Mouse (Mus musculus): ENCODE results near the gene Mmp9. TPM values are rescaled to one million over a fixed set of nuclear protein-coding genes. Genes with fewer than 3 reads are reported as not detected.

The Mmp9 gene
- polyA plus RNA-seq, 1 experiment, result 5.8 TPM

- TF ChIP-seq CTCF (IDR thresholded peaks at IDR 0.05; ENCODE audit: low read depth, low read length) (no peak), EP300 (IDR thresholded peaks at IDR 0.05; ENCODE audit: insufficient read depth, low read depth, low read length) (no peak), POLR2A (IDR thresholded peaks at IDR 0.05; ENCODE audit: insufficient read depth, low read length) (no peak)
- H3K36me3 ChIP-seq (ENCODE audit: control insufficient read depth, insufficient read depth, low read length, poor library complexity, severe bottlenecking), result peaks cover 36% of the 10 kb centered on the region
- H3K9me3 ChIP-seq (replicated peaks; ENCODE audit: control insufficient read depth, insufficient read depth, low read length, poor library complexity, severe bottlenecking), result peaks cover 6% of the 10 kb centered on the region
- no peak overlapping the region for H3K27ac ChIP-seq (ENCODE audit: insufficient read depth, low read length)
- H3K4me1 ChIP-seq (ENCODE audit: control insufficient read depth, insufficient read depth, low read length), result no peaks in the 10 kb centered on the region
- no peak overlapping the region for H3K9ac ChIP-seq (ENCODE audit: low read depth, poor library complexity, severe bottlenecking)
- H3K4me3 ChIP-seq (ENCODE audit: low read depth, low read length), result no peak overlapping the region
- no peaks in the 10 kb centered on the region for H3K27me3 ChIP-seq (ENCODE audit: control insufficient read depth, insufficient read depth, low read length, poor library complexity, severe bottlenecking)
These were observed 37.1 kb upstream of the Mmp9 start for GRCm38 (mm10) chr2:164903496-164903895.

GRCm38 (mm10) chr2:164906071-164906470 is 34.5 kb upstream of the Mmp9 start:
- H3K27me3 ChIP-seq (ENCODE audit: control insufficient read depth, insufficient read depth, low read length, poor library complexity, severe bottlenecking), result no peaks in the 10 kb centered on the region
- H3K4me3 ChIP-seq (ENCODE audit: low read depth, low read length), result no peak overlapping the region
- H3K4me1 ChIP-seq (ENCODE audit: control insufficient read depth, insufficient read depth, low read length), result no peaks in the 10 kb centered on the region
- peaks cover 37% of the 10 kb centered on the region for H3K36me3 ChIP-seq (ENCODE audit: control insufficient read depth, insufficient read depth, low read length, poor library complexity, severe bottlenecking)
- no peak overlapping the region for H3K27ac ChIP-seq (ENCODE audit: insufficient read depth, low read length)
- peaks cover 6% of the 10 kb centered on the region for H3K9me3 ChIP-seq (replicated peaks; ENCODE audit: control insufficient read depth, insufficient read depth, low read length, poor library complexity, severe bottlenecking)
- TF ChIP-seq POLR2A (IDR thresholded peaks at IDR 0.05; ENCODE audit: insufficient read depth, low read length), result no peak
- TF ChIP-seq EP300 (IDR thresholded peaks at IDR 0.05; ENCODE audit: insufficient read depth, low read depth, low read length), result no peak
- peak; percentile 14 for TF ChIP-seq CTCF (IDR thresholded peaks at IDR 0.05; ENCODE audit: low read depth, low read length)
- H3K9ac ChIP-seq (ENCODE audit: low read depth, poor library complexity, severe bottlenecking), result no peak overlapping the region

- Histone ChIP-seq H3K36me3 (ENCODE audit: control insufficient read depth, insufficient read depth, low read length, poor library complexity, severe bottlenecking) (peaks cover 37% of the 10 kb centered on the region), H3K9me3 (replicated peaks; ENCODE audit: control insufficient read depth, insufficient read depth, low read length, poor library complexity, severe bottlenecking) (peaks cover 6% of the 10 kb centered on the region), H3K4me3 (ENCODE audit: low read depth, low read length) (no peak overlapping the region), H3K4me1 (ENCODE audit: control insufficient read depth, insufficient read depth, low read length) (no peaks in the 10 kb centered on the region), H3K27ac (ENCODE audit: insufficient read depth, low read length) (no peak overlapping the region), H3K9ac (ENCODE audit: low read depth, poor library complexity, severe bottlenecking) (no peak overlapping the region), H3K27me3 (ENCODE audit: control insufficient read depth, insufficient read depth, low read length, poor library complexity, severe bottlenecking) (no peaks in the 10 kb centered on the region)
- TF ChIP-seq POLR2A (IDR thresholded peaks at IDR 0.05; ENCODE audit: insufficient read depth, low read length) (no peak), CTCF (IDR thresholded peaks at IDR 0.05; ENCODE audit: low read depth, low read length) (no peak), EP300 (IDR thresholded peaks at IDR 0.05; ENCODE audit: insufficient read depth, low read depth, low read length) (no peak)
These were observed 33.1 kb upstream of the Mmp9 start for GRCm38 (mm10) chr2:164907511-164907910.

- Histone ChIP-seq H3K4me3 (ENCODE audit: low read depth, low read length) (no peak overlapping the region), H3K27ac (ENCODE audit: insufficient read depth, low read length) (no peak overlapping the region), H3K4me1 (ENCODE audit: control insufficient read depth, insufficient read depth, low read length) (no peaks in the 10 kb centered on the region), H3K9ac (ENCODE audit: low read depth, poor library complexity, severe bottlenecking) (no peak overlapping the region), H3K36me3 (ENCODE audit: control insufficient read depth, insufficient read depth, low read length, poor library complexity, severe bottlenecking) (peaks cover 35% of the 10 kb centered on the region), H3K27me3 (ENCODE audit: control insufficient read depth, insufficient read depth, low read length, poor library complexity, severe bottlenecking) (no peaks in the 10 kb centered on the region), H3K9me3 (replicated peaks; ENCODE audit: control insufficient read depth, insufficient read depth, low read length, poor library complexity, severe bottlenecking) (peaks cover 6% of the 10 kb centered on the region)
- no peak for TF ChIP-seq CTCF (IDR thresholded peaks at IDR 0.05; ENCODE audit: low read depth, low read length)
- TF ChIP-seq POLR2A (IDR thresholded peaks at IDR 0.05; ENCODE audit: insufficient read depth, low read length), result no peak
- no peak for TF ChIP-seq EP300 (IDR thresholded peaks at IDR 0.05; ENCODE audit: insufficient read depth, low read depth, low read length)
These were observed 32.6 kb upstream of the Mmp9 start for GRCm38 (mm10) chr2:164908011-164908410.

GRCm38 (mm10) chr2:164909100-164909499 is 31.5 kb upstream of the Mmp9 start:
- Histone ChIP-seq H3K27me3 (ENCODE audit: control insufficient read depth, insufficient read depth, low read length, poor library complexity, severe bottlenecking) (no peaks in the 10 kb centered on the region), H3K9ac (ENCODE audit: low read depth, poor library complexity, severe bottlenecking) (no peak overlapping the region), H3K9me3 (replicated peaks; ENCODE audit: control insufficient read depth, insufficient read depth, low read length, poor library complexity, severe bottlenecking) (peaks cover 6% of the 10 kb centered on the region), H3K36me3 (ENCODE audit: control insufficient read depth, insufficient read depth, low read length, poor library complexity, severe bottlenecking) (peaks cover 34% of the 10 kb centered on the region), H3K4me3 (ENCODE audit: low read depth, low read length) (no peak overlapping the region), H3K27ac (ENCODE audit: insufficient read depth, low read length) (no peak overlapping the region), H3K4me1 (ENCODE audit: control insufficient read depth, insufficient read depth, low read length) (no peaks in the 10 kb centered on the region)
- TF ChIP-seq CTCF (IDR thresholded peaks at IDR 0.05; ENCODE audit: low read depth, low read length) (no peak), EP300 (IDR thresholded peaks at IDR 0.05; ENCODE audit: insufficient read depth, low read depth, low read length) (no peak), POLR2A (IDR thresholded peaks at IDR 0.05; ENCODE audit: insufficient read depth, low read length) (no peak)

GRCm38 (mm10) chr2:164909542-164909941 is 31.0 kb upstream of the Mmp9 start:
- no peak overlapping the region for H3K4me3 ChIP-seq (ENCODE audit: low read depth, low read length)
- no peak overlapping the region for H3K27ac ChIP-seq (ENCODE audit: insufficient read depth, low read length)
- peaks cover 31% of the 10 kb centered on the region for H3K36me3 ChIP-seq (ENCODE audit: control insufficient read depth, insufficient read depth, low read length, poor library complexity, severe bottlenecking)

More at GRCm38 (mm10) chr2:164909542-164909941, 31.0 kb upstream of the Mmp9 start:
- H3K27me3 ChIP-seq (ENCODE audit: control insufficient read depth, insufficient read depth, low read length, poor library complexity, severe bottlenecking), result no peaks in the 10 kb centered on the region
- peaks cover 6% of the 10 kb centered on the region for H3K9me3 ChIP-seq (replicated peaks; ENCODE audit: control insufficient read depth, insufficient read depth, low read length, poor library complexity, severe bottlenecking)
- TF ChIP-seq EP300 (IDR thresholded peaks at IDR 0.05; ENCODE audit: insufficient read depth, low read depth, low read length) (no peak), CTCF (IDR thresholded peaks at IDR 0.05; ENCODE audit: low read depth, low read length) (peak; percentile 27), POLR2A (IDR thresholded peaks at IDR 0.05; ENCODE audit: insufficient read depth, low read length) (no peak)
- peak overlapping the region; percentile 95; the same call in 1 of the 2 replicates for H3K9ac ChIP-seq (ENCODE audit: low read depth, poor library complexity, severe bottlenecking)
- H3K4me1 ChIP-seq (ENCODE audit: control insufficient read depth, insufficient read depth, low read length), result no peaks in the 10 kb centered on the region

Measured in ES-Bruce4 (cell line).